Mouse (Mus musculus): ENCODE measurements around the gene Clic5.

- TF ChIP-seq GATA1 (IDR thresholded peaks at IDR 0.05; ENCODE audit: low read length): no peak
- no peak for TF ChIP-seq TAL1 (IDR thresholded peaks at IDR 0.05; ENCODE audit: low read length)
These were observed 17.2 kb downstream of the Clic5 start for GRCm38 (mm10) chr17:44205562-44205961.

All from erythroblast, embryonic 14.5 days (primary cell).